Comparison of ENCODE assay signal across 27 mouse cellular contexts in genomic region chr8:103998143-103998542, GRCm38 (mm10).
A peak's percentile ranks its signal among the peaks of the same experiment; 100 is the strongest.
DNase-seq lines count a peak whose midpoint lies in the region; ATAC-seq and TF ChIP-seq lines count a peak whose summit lies in the region.
"Had no signal": no experiment of that assay in that cellular context is flagged by ENCODE, and none has a peak within 500 bp of the region (broad histone marks: within the 10 kb centered on the region; RNA-seq: fewer than 3 reads in every experiment).

No protein-coding gene starts in this region.

- no peak for TF ChIP-seq CTCF in lung, adult 2 months (IDR thresholded peaks at IDR 0.05; ENCODE audit: insufficient read depth, low read length)

- intact Hi-C loops in heart, postnatal 25 days (cut with DNase I) = no loop called here

- H3K4me3 ChIP-seq in lung, adult 2 months (replicated peaks; ENCODE audit: extremely low read depth, low read depth, low read length) = no peak overlapping the region
- H3K4me3 ChIP-seq: forebrain, embryonic 10.5 days; forebrain, embryonic 13.5 days; heart, embryonic 12.5 days; heart, embryonic 15.5 days; hindbrain, embryonic 10.5 days; hindbrain, embryonic 13.5 days; intestine, embryonic 15.5 days; kidney, embryonic 15.5 days had no signal

- WGBS in lung, adult 2 months = 67% methylated on average over 6 of the region's 6 CpGs

- no peak for TF ChIP-seq POLR2A in lung, adult 2 months (IDR thresholded peaks at IDR 0.05; ENCODE audit: borderline replicate concordance, extremely low read depth, low read depth, low read length)

- no peak for ATAC-seq in cerebellum, adult (ENCODE audit: insufficient number of reproducible peaks, low FRiP score, low TSS enrichment)
- ATAC-seq: forebrain, embryonic 13.5 days; forebrain, embryonic 16.5 days; hindbrain, embryonic 16.5 days; intestine, embryonic 15.5 days; Patski had no signal

- H3K4me1 ChIP-seq in lung, adult 2 months (ENCODE audit: control insufficient read depth, insufficient read depth, low read length) = no peaks in the 10 kb centered on the region; the same call in 1 of the 2 replicates
- H3K4me1 ChIP-seq: forebrain, embryonic 10.5 days; forebrain, embryonic 13.5 days; heart, embryonic 12.5 days; heart, embryonic 15.5 days; hindbrain, embryonic 13.5 days; intestine, embryonic 15.5 days; kidney, embryonic 15.5 days had no signal

- DNase-seq in cerebellum, adult 9-10 months = peak; percentile 4
- no peak for DNase-seq in cerebellum, adult 11 months
- peak; percentile 17 to 42 for DNase-seq in cerebellum, postnatal 14 days
- DNase-seq in heart, adult 8-10 months (ENCODE audit: low spot score) = peak; percentile 7
- DNase-seq in heart, postnatal 25 days (ENCODE audit: low spot score) = no peak
- peak; percentile 13 for DNase-seq in lung, postnatal 10 days
- no peak for DNase-seq in lung, adult 2 months
- DNase-seq: adrenal gland, postnatal 25 days; B cell, adult 2 months; cerebellum, adult 11-12 months; cerebellum, adult 8-10 months; gastrocnemius, postnatal 10 days; gastrocnemius, postnatal 36 days; kidney, adult 11 months; kidney, adult 8-10 months had no signal

Comparison
In these comparisons a context has a peak if more than half of its experiments do, and no peak if none do; other contexts are left out.
1. DNase-seq: peak in cerebellum, adult 9-10 months (single experiment), cerebellum, postnatal 14 days (2 of 2), heart, adult 8-10 months (single experiment) and lung, postnatal 10 days (single experiment); none in cerebellum, adult 11 months (single experiment), heart, postnatal 25 days (single experiment) and lung, adult 2 months (single experiment).